Mouse (Mus musculus) granulocyte monocyte progenitor cell, adult 5-6 weeks (primary cell): ENCODE data around the gene Tex22. TPM values are rescaled to one million over a fixed set of nuclear protein-coding genes. Genes with fewer than 3 reads are reported as not detected.

ENCODE experiments used
- ATAC-seq: replicated peaks from 2 replicates; pipeline ENCODE4 v1.8.0; 2016; ENCODE audit warnings: mild to moderate bottlenecking, moderate TSS enrichment, inconsistent platforms; ENCODE audit not compliant: poor library complexity, severe bottlenecking
- total RNA-seq, 2 experiments: library from RNA; stranded (forward) in 1 of 2; stranded (reverse) in 1 of 2; fragments of 200-712, 200-1000 nt in 1 of 2; fragments of >200 nt in 1 of 2; fragmentation: Nextera tagmentation in 1 of 2; gene quantifications; 2 replicates each; pipeline ENCODE4 v1.2.3; 2014 to 2017

Gene Tex22
- total RNA-seq, 2 experiments from 2014 or later = not detected

- 0 out of 2 replicates have a peak, but pooled peaks have one; percentile 1 for ATAC-seq
These were observed 25.4 kb downstream of the Tex22 start for GRCm38 (mm10) chr12:113099470-113100237.

GRCm38 (mm10) chr12:113100448-113101076, 26.3 kb downstream of the Tex22 start:
- ATAC-seq = no peak

GRCm38 (mm10) chr12:113101251-113101960, 27.1 kb downstream of the Tex22 start:
- no peak for ATAC-seq

GRCm38 (mm10) chr12:113102461-113102860, 28.2 kb downstream of the Tex22 start:
- peak; percentile 70 for ATAC-seq

GRCm38 (mm10) chr12:113103846-113104451, 29.6 kb downstream of the Tex22 start:
- peak; percentile 11; the same call in 1 of the 2 replicates for ATAC-seq

GRCm38 (mm10) chr12:113106386-113106785, 32.1 kb downstream of the Tex22 start:
- ATAC-seq = no peak

- ATAC-seq = no peak
These were observed 33.3 kb downstream of the Tex22 start for GRCm38 (mm10) chr12:113107431-113108124.

- ATAC-seq = no peak
These were observed 34.4 kb downstream of the Tex22 start for GRCm38 (mm10) chr12:113108528-113109283.

GRCm38 (mm10) chr12:113109801-113110200, 35.5 kb downstream of the Tex22 start:
- no peak for ATAC-seq

- ATAC-seq = no peak
These were observed 39.8 kb downstream of the Tex22 start for GRCm38 (mm10) chr12:113114141-113114540.

- no peak for ATAC-seq
These were observed 40.7 kb downstream of the Tex22 start for GRCm38 (mm10) chr12:113114856-113115538.

GRCm38 (mm10) chr12:113119516-113120410, 45.5 kb downstream of the Tex22 start:
- peak; percentile 77 for ATAC-seq

- ATAC-seq = no peak
These were observed 50.4 kb downstream of the Tex22 start for GRCm38 (mm10) chr12:113124726-113125125.

- no peak for ATAC-seq
These were observed 56.4 kb downstream of the Tex22 start for GRCm38 (mm10) chr12:113130732-113131131.

GRCm38 (mm10) chr12:113131601-113132000, 57.3 kb downstream of the Tex22 start:
- no peak for ATAC-seq

- no peak for ATAC-seq
These were observed 58.3 kb downstream of the Tex22 start for GRCm38 (mm10) chr12:113132567-113132966.

- ATAC-seq = no peak
These were observed 59.0 kb downstream of the Tex22 start for GRCm38 (mm10) chr12:113133260-113133659.
